Mouse (Mus musculus): Measurements from ENCODE around the gene Luc7l3.

GRCm38 (mm10) chr11:94271015-94271414 is 50.8 kb downstream of the Luc7l3 start:
- TF ChIP-seq CTCF (IDR thresholded peaks at IDR 0.05; ENCODE audit: low read depth) (no peak), EP300 (IDR thresholded peaks at IDR 0.05; ENCODE audit: low read depth) (no peak)

Measured in liver, embryonic 14.5 days (tissue).